Mouse (Mus musculus) heart, postnatal 0 days (tissue): ENCODE measurements around the gene Maats1.

Experiments
- CTCF ChIP-seq: IDR thresholded peaks from 2 replicates; pipeline ENCODE4 v1.5.1; 2016; ENCODE audit warnings: antibody characterized with exemption, control low read depth, low read depth
- EP300 ChIP-seq: IDR thresholded peaks from 2 replicates; pipeline ENCODE4 v1.6.1; 2016; ENCODE audit warnings: antibody characterized with exemption, low read depth

- TF ChIP-seq EP300 (no peak), CTCF (no peak)
Measured at GRCm38 (mm10) chr16:38279794-38280193, 62.1 kb downstream of the Maats1 start.
